Mouse (Mus musculus) hindbrain, postnatal 0 days (tissue): Measurements from ENCODE around the gene Dnajb13. TPM values are rescaled to one million over a fixed set of nuclear protein-coding genes. Genes with fewer than 3 reads are reported as not detected.

Source experiments
- ATAC-seq: fragments of 200-750 bp; cut with Nextera tagmentation; 2 replicates; pipeline ENCODE4 v1.8.0; 2017; ENCODE audit warnings: mild to moderate bottlenecking, moderate TSS enrichment, moderate library complexity
- DNase-seq: peaks from one replicate; pipeline ENCODE4 v3.0.0-alpha.2; 2015; ENCODE audit warnings: low spot score
- H3K27ac ChIP-seq: fragments of 300-500 bp; sonication (generic); 2 replicates; pipeline ENCODE4 v1.5.1; 2014; ENCODE audit warnings: mild to moderate bottlenecking
- H3K27me3 ChIP-seq: fragments of 300-500 bp; sonication (generic); 2 replicates; pipeline ENCODE4 v1.6.1; 2014; ENCODE audit warnings: low read length, mixed read lengths; ENCODE audit not compliant: insufficient read depth
- H3K36me3 ChIP-seq: fragments of 300-500 bp; sonication (generic); 2 replicates; pipeline ENCODE4 v1.6.1; 2014; ENCODE audit warnings: low read length, mixed read lengths; ENCODE audit not compliant: insufficient read depth
- H3K4me1 ChIP-seq: fragments of 300-500 bp; sonication (generic); 2 replicates; pipeline ENCODE4 v1.6.1; 2014; ENCODE audit warnings: antibody characterized with exemption, low read length, mixed read lengths; ENCODE audit not compliant: insufficient read depth
- H3K4me2 ChIP-seq: fragments of 300-500 bp; sonication (generic); 2 replicates; pipeline ENCODE4 v1.6.1; 2014; ENCODE audit warnings: low read depth, mild to moderate bottlenecking, low read length, moderate library complexity, mixed read lengths
- H3K4me3 ChIP-seq: fragments of 300-500 bp; sonication (generic); 2 replicates; pipeline ENCODE4 v1.5.1; 2014; ENCODE audit warnings: low read length
- H3K9ac ChIP-seq: fragments of 300-500 bp; sonication (generic); replicated peaks from 2 replicates; pipeline ENCODE4 v1.6.1; 2014; ENCODE audit warnings: mild to moderate bottlenecking, low read length, moderate library complexity, mixed read lengths
- H3K9me3 ChIP-seq: fragments of 300-500 bp; sonication (generic); 2 replicates; pipeline ENCODE4 v1.6.1; 2016; ENCODE audit warnings: low read length, mixed read lengths
- CTCF ChIP-seq: IDR thresholded peaks from 2 replicates; pipeline ENCODE4 v1.5.1; 2016; ENCODE audit warnings: antibody characterized with exemption, control low read depth, low read depth
- WGBS: fragments of 180-500 bp; shearing (Covaris S2); extraction: QIAGEN DNeasy Blood & Tissue Kit; methylation state at CpG from one replicate; pipeline ENCODE4 v1.1.7; 2014; 5-methylcytosine and 5-hydroxymethylcytosine counted together
- polyA plus RNA-seq: library from polyadenylated mRNA; unstranded; fragments of >200 nt; fragmentation: Nextera tagmentation; extraction: Ambion mirVana; gene quantifications from 2 replicates; pipeline ENCODE4 v1.2.1, GENCODE M21; 2015
- total RNA-seq: library from RNA; depleted of rRNA; stranded (reverse); fragments of >200 nt; gene quantifications from 2 replicates; pipeline ENCODE4 v1.2.3, GENCODE M21; 2014

Gene Dnajb13
- total and polyA plus RNA-seq, 2 experiments from 2014 or later, result 3.9 to 6.4 TPM

DNA sequence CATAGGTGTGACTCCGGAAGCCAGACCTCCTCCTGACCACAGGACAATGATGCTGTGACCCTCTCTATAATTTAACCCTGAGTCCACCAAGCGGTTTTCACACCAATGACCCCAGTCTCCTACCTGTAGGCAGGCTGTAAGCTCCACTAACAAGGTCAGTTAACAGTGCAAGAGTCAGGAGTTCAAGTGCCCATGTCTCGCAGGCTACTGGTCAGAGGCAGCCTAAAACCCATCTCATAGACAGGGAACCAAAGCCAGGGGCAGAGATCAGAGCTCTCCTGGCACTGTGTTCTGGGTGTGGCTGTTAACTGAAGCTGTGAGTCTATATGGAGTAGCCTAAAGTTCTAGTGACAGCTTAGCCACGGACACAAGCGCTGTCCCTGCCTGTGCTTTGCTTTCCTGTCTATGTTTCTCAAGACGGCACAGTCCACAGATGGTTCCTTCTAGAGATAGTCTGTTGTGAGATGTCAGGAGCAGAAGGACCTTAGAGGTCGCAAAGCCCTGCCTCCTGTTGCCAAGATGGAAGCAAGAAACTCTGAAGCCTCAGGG is 12.3 kb downstream of the Dnajb13 start:
- no peaks in the 10 kb centered on the region for H3K36me3 ChIP-seq
- H3K9me3 ChIP-seq, result no peaks in the 10 kb centered on the region
- H3K27me3 ChIP-seq, result no peaks in the 10 kb centered on the region
- H3K27ac ChIP-seq, result no peak overlapping the region
- no peak for DNase-seq
- H3K9ac ChIP-seq, result no peak overlapping the region
- H3K4me1 ChIP-seq, result no peaks in the 10 kb centered on the region
- 79% methylated on average over 7 of the region's 7 CpGs for WGBS
- no peak for TF ChIP-seq CTCF
- no peak overlapping the region for H3K4me2 ChIP-seq
- no peak overlapping the region for H3K4me3 ChIP-seq
- ATAC-seq, result no peak

- Histone ChIP-seq H3K27ac (no peak overlapping the region), H3K4me1 (no peaks in the 10 kb centered on the region), H3K9ac (no peak overlapping the region), H3K36me3 (no peaks in the 10 kb centered on the region), H3K4me2 (no peak overlapping the region), H3K9me3 (no peaks in the 10 kb centered on the region), H3K4me3 (no peak overlapping the region), H3K27me3 (no peaks in the 10 kb centered on the region)
- TF ChIP-seq CTCF, result no peak
- DNase-seq, result no peak
- ATAC-seq, result no peak
- 65% methylated on average over 2 of the region's 2 CpGs for WGBS
Measured at GRCm38 (mm10) chr7:100501844-100502373, 12.9 kb downstream of the Dnajb13 start.

DNA sequence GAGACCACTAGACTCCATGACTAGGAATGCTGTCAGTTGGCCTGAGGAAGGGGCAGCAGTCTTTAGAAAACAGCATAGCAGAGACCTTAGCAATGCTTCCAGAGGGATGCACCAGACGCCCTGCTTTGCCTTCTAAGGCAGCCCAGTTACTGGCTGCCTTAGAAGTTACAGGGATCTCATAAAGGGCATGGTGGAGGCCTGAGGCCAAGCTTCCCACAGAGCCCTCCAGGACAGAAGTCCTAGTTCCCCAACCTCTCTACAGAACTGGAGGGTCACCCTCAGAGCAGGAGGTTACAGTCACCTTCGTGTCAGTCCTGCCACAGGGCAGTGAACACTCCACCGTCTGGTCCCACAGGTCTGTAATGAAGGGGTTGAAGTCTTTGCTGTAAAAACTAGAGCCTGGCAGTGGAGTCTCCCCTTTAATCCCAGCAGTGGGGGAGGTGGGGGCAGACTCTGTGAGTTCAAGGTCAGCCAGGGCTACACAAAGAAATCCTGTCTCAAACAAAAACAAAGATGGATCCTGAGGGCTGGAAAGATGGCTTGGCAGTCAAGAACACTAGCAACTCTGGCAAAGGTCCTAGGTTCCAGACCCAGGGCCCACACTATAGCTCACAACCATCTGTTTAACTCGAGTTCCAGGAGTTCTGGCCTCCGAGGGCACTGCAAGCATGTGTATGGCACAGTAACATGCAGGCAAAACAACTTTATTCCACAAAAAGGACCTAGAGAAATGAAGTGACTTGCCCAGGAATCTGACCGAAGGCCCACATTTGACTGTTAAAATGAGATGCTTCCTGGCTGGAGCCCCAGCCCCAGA is 13.5 kb downstream of the Dnajb13 start:
- Histone ChIP-seq H3K27ac (no peak overlapping the region), H3K36me3 (no peaks in the 10 kb centered on the region), H3K4me1 (no peaks in the 10 kb centered on the region), H3K9ac (no peak overlapping the region), H3K27me3 (no peaks in the 10 kb centered on the region), H3K4me2 (no peak overlapping the region), H3K4me3 (no peak overlapping the region), H3K9me3 (no peaks in the 10 kb centered on the region)
- 65% methylated on average over 6 of the region's 6 CpGs for WGBS
- TF ChIP-seq CTCF, result no peak
- DNase-seq (no peak), ATAC-seq (no peak)

- no peak for ATAC-seq
- peaks cover 1% of the 10 kb centered on the region; the same call in 1 of the 2 replicates for H3K4me1 ChIP-seq
- no peak overlapping the region for H3K4me3 ChIP-seq
- no peaks in the 10 kb centered on the region for H3K9me3 ChIP-seq
- DNase-seq, result no peak
- H3K27me3 ChIP-seq, result no peaks in the 10 kb centered on the region
- H3K36me3 ChIP-seq, result no peaks in the 10 kb centered on the region
- no peak for TF ChIP-seq CTCF
- no peak overlapping the region for H3K27ac ChIP-seq
- H3K4me2 ChIP-seq, result no peak overlapping the region
- no peak overlapping the region for H3K9ac ChIP-seq
- WGBS, result 61% methylated on average over 16 of the region's 16 CpGs
Measured at GRCm38 (mm10) chr7:100500276-100500977, 14.3 kb downstream of the Dnajb13 start.

GRCm38 (mm10) chr7:100499465-100499864 is 15.3 kb downstream of the Dnajb13 start:
- no peak overlapping the region for H3K27ac ChIP-seq
- H3K9me3 ChIP-seq, result no peaks in the 10 kb centered on the region
- H3K4me2 ChIP-seq, result no peak overlapping the region
- H3K36me3 ChIP-seq, result no peaks in the 10 kb centered on the region
- no peak for TF ChIP-seq CTCF
- peaks cover 7% of the 10 kb centered on the region; the same call in 1 of the 2 replicates for H3K4me1 ChIP-seq
- no peak for DNase-seq
- H3K4me3 ChIP-seq, result no peak overlapping the region
- ATAC-seq, result no peak
- H3K27me3 ChIP-seq, result no peaks in the 10 kb centered on the region
- H3K9ac ChIP-seq, result no peak overlapping the region

DNA sequence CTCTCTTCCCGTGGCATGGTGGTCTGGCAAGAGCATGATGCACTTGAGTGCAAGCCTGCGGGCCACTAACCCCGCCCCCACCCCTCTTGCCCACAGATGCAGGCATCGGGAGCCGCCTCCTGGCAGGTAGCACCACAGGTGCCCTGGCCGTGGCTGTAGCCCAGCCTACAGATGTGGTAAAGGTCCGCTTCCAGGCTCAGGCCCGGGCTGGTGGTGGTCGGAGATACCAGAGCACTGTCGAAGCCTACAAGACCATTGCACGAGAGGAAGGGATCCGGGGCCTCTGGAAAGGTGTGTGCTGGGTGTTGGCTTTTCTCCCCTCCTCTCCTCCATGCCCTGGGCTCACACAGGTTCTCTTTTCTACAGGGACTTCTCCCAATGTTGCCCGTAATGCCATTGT is 16.8 kb downstream of the Dnajb13 start:
- Histone ChIP-seq H3K4me3 (no peak overlapping the region), H3K4me1 (peaks cover 10% of the 10 kb centered on the region; the same call in 1 of the 2 replicates), H3K4me2 (no peak overlapping the region), H3K27me3 (no peaks in the 10 kb centered on the region), H3K27ac (no peak overlapping the region), H3K36me3 (no peaks in the 10 kb centered on the region), H3K9me3 (no peaks in the 10 kb centered on the region), H3K9ac (no peak overlapping the region)
- no peak for ATAC-seq
- 94% methylated on average over 13 of the region's 13 CpGs for WGBS
- TF ChIP-seq CTCF, result no peak
- no peak for DNase-seq
